Mouse (Mus musculus) neural tube, embryonic 14.5 days (tissue): ENCODE results near the gene Hao1. TPM values are rescaled to one million over a fixed set of nuclear protein-coding genes. Genes with fewer than 3 reads are reported as not detected.
A peak's percentile ranks its signal among the peaks of the same experiment; 100 is the strongest.

ENCODE experiments used
- ATAC-seq: fragments of 200-750 bp; cut with Nextera tagmentation; 2 replicates; pipeline ENCODE4 v1.8.0; 2017; ENCODE audit warnings: low read depth, mild to moderate bottlenecking, moderate TSS enrichment, moderate library complexity
- H3K27ac ChIP-seq: fragments of 300-500 bp; sonication (generic); 2 replicates; pipeline ENCODE4 v1.5.1; 2014; ENCODE audit warnings: low read depth, mild to moderate bottlenecking, control low read depth, low read length, moderate library complexity, mixed read lengths
- H3K27me3 ChIP-seq: fragments of 300-500 bp; sonication (generic); 2 replicates; pipeline ENCODE4 v1.6.1; 2014; ENCODE audit warnings: low read length; ENCODE audit not compliant: control insufficient read depth, insufficient read depth
- H3K36me3 ChIP-seq: fragments of 300-500 bp; sonication (generic); 2 replicates; pipeline ENCODE4 v1.6.1; 2014; ENCODE audit warnings: low read length, mixed read lengths; ENCODE audit not compliant: control insufficient read depth, insufficient read depth
- H3K4me1 ChIP-seq: fragments of 300-500 bp; sonication (generic); 2 replicates; pipeline ENCODE4 v1.6.1; 2014; ENCODE audit warnings: low read length; ENCODE audit not compliant: control insufficient read depth, insufficient read depth
- H3K4me2 ChIP-seq: fragments of 300-500 bp; sonication (generic); 2 replicates; pipeline ENCODE4 v1.6.1; 2014; ENCODE audit warnings: mild to moderate bottlenecking, low read depth, low read length, control low read depth
- H3K4me3 ChIP-seq: fragments of 300-500 bp; sonication (generic); 2 replicates; pipeline ENCODE4 v1.5.1; 2014; ENCODE audit warnings: low read depth, low read length, control low read depth, mixed read lengths
- H3K9ac ChIP-seq: fragments of 300-500 bp; sonication (generic); replicated peaks from 2 replicates; pipeline ENCODE4 v1.6.1; 2014; ENCODE audit warnings: low read depth, mild to moderate bottlenecking, control low read depth, low read length, mixed read lengths
- H3K9me3 ChIP-seq: fragments of 300-500 bp; sonication (generic); 2 replicates; pipeline ENCODE4 v1.6.1; 2016; ENCODE audit warnings: low read length; ENCODE audit not compliant: control insufficient read depth
- WGBS: fragments of 180-500 bp; shearing (Covaris S2); extraction: QIAGEN DNeasy Blood & Tissue Kit; methylation state at CpG from one replicate; pipeline ENCODE4 v1.1.7; 2014; 5-methylcytosine and 5-hydroxymethylcytosine counted together
- polyA plus RNA-seq: library from polyadenylated mRNA; unstranded; fragments of >200 nt; fragmentation: Nextera tagmentation; extraction: Ambion mirVana; gene quantifications from 2 replicates; pipeline ENCODE4 v1.2.1, GENCODE M21; 2014

The Hao1 gene
- polyA plus RNA-seq, 1 experiment from 2014 or later: 0.16 TPM

- H3K4me3 ChIP-seq: no peak overlapping the region
- H3K9me3 ChIP-seq: no peaks in the 10 kb centered on the region
- peak; percentile 66 for ATAC-seq
- H3K9ac ChIP-seq: no peak overlapping the region
- no peaks in the 10 kb centered on the region for H3K4me1 ChIP-seq
- 38% methylated on average over 4 of the region's 4 CpGs for WGBS
- H3K27ac ChIP-seq: no peak overlapping the region
- no peaks in the 10 kb centered on the region for H3K36me3 ChIP-seq
- no peaks in the 10 kb centered on the region for H3K27me3 ChIP-seq
- H3K4me2 ChIP-seq: no peak overlapping the region
Observed at GRCm38 (mm10) chr2:134482683-134483082, 71.5 kb downstream of the Hao1 start.

- ATAC-seq: no peak
Observed at GRCm38 (mm10) chr2:134481759-134482158, 72.4 kb downstream of the Hao1 start.

GRCm38 (mm10) chr2:134481174-134481573 is 73.0 kb downstream of the Hao1 start:
- Histone ChIP-seq H3K27me3 (no peaks in the 10 kb centered on the region), H3K4me1 (no peaks in the 10 kb centered on the region), H3K27ac (no peak overlapping the region), H3K4me3 (no peak overlapping the region), H3K4me2 (no peak overlapping the region), H3K9ac (no peak overlapping the region), H3K36me3 (no peaks in the 10 kb centered on the region), H3K9me3 (no peaks in the 10 kb centered on the region)
- WGBS: 90% methylated on average over 6 of the region's 6 CpGs
- no peak for ATAC-seq

More at GRCm38 (mm10) chr2:134481759-134482158, 72.4 kb downstream of the Hao1 start:
- no peak overlapping the region for H3K4me3 ChIP-seq
- no peaks in the 10 kb centered on the region for H3K27me3 ChIP-seq
- 18% methylated on average over 8 of the region's 8 CpGs for WGBS
- H3K4me1 ChIP-seq: no peaks in the 10 kb centered on the region
- H3K9me3 ChIP-seq: no peaks in the 10 kb centered on the region
- H3K36me3 ChIP-seq: no peaks in the 10 kb centered on the region
- no peak overlapping the region for H3K9ac ChIP-seq
- no peak overlapping the region for H3K4me2 ChIP-seq
- H3K27ac ChIP-seq: no peak overlapping the region

- no peaks in the 10 kb centered on the region for H3K27me3 ChIP-seq
- no peaks in the 10 kb centered on the region for H3K4me1 ChIP-seq
- H3K9ac ChIP-seq: no peak overlapping the region
- no peak overlapping the region for H3K4me3 ChIP-seq
- H3K9me3 ChIP-seq: no peaks in the 10 kb centered on the region
- ATAC-seq: no peak
- H3K36me3 ChIP-seq: no peaks in the 10 kb centered on the region
- H3K4me2 ChIP-seq: no peak overlapping the region
- no peak overlapping the region for H3K27ac ChIP-seq
- WGBS: 87% methylated on average over 2 of the region's 2 CpGs
Observed at GRCm38 (mm10) chr2:134465132-134465531, 89.0 kb downstream of the Hao1 start.

- no peak overlapping the region for H3K4me2 ChIP-seq
- no peaks in the 10 kb centered on the region for H3K4me1 ChIP-seq
- no peak overlapping the region for H3K9ac ChIP-seq
- H3K9me3 ChIP-seq: no peaks in the 10 kb centered on the region
- WGBS: 87% methylated on average over 6 of the region's 6 CpGs
- no peak overlapping the region for H3K27ac ChIP-seq
- H3K36me3 ChIP-seq: no peaks in the 10 kb centered on the region
- H3K27me3 ChIP-seq: no peaks in the 10 kb centered on the region
- H3K4me3 ChIP-seq: no peak overlapping the region
- ATAC-seq: no peak
Observed at GRCm38 (mm10) chr2:134462321-134462720, 91.8 kb downstream of the Hao1 start.

- Histone ChIP-seq H3K27me3 (no peaks in the 10 kb centered on the region), H3K27ac (no peak overlapping the region), H3K9ac (no peak overlapping the region), H3K4me2 (no peak overlapping the region), H3K4me3 (no peak overlapping the region), H3K36me3 (no peaks in the 10 kb centered on the region), H3K9me3 (no peaks in the 10 kb centered on the region), H3K4me1 (no peaks in the 10 kb centered on the region)
- WGBS: 86% methylated on average over 5 of the region's 5 CpGs
- ATAC-seq: no peak
Observed at GRCm38 (mm10) chr2:134460831-134461230, 93.3 kb downstream of the Hao1 start.

- Histone ChIP-seq H3K4me1 (no peaks in the 10 kb centered on the region), H3K4me2 (0 out of 2 replicates have a peak overlapping the region, but pooled peaks have one; percentile 14), H3K9ac (no peak overlapping the region), H3K27me3 (no peaks in the 10 kb centered on the region), H3K4me3 (no peak overlapping the region), H3K27ac (no peak overlapping the region; the same call in 1 of the 2 replicates), H3K36me3 (no peaks in the 10 kb centered on the region), H3K9me3 (no peaks in the 10 kb centered on the region)
- WGBS: 11% methylated on average over 7 of the region's 7 CpGs
- no peak for ATAC-seq
Observed at GRCm38 (mm10) chr2:134456065-134456505, 98.1 kb downstream of the Hao1 start.

GRCm38 (mm10) chr2:134452748-134453147 is 101.4 kb downstream of the Hao1 start:
- H3K9ac ChIP-seq: no peak overlapping the region
- no peak overlapping the region for H3K4me3 ChIP-seq
- H3K9me3 ChIP-seq: no peaks in the 10 kb centered on the region
- H3K27ac ChIP-seq: no peak overlapping the region
- H3K4me1 ChIP-seq: no peaks in the 10 kb centered on the region
- H3K36me3 ChIP-seq: no peaks in the 10 kb centered on the region
- H3K27me3 ChIP-seq: no peaks in the 10 kb centered on the region
- no peak for ATAC-seq
- H3K4me2 ChIP-seq: no peak overlapping the region
- WGBS: 82% methylated on average over 1 of the region's 1 CpGs

GRCm38 (mm10) chr2:134450976-134451375 is 103.2 kb downstream of the Hao1 start:
- 64% methylated on average over 1 of the region's 1 CpGs for WGBS
- Histone ChIP-seq H3K4me2 (no peak overlapping the region), H3K4me3 (no peak overlapping the region), H3K9me3 (no peaks in the 10 kb centered on the region), H3K4me1 (no peaks in the 10 kb centered on the region), H3K27me3 (no peaks in the 10 kb centered on the region), H3K27ac (no peak overlapping the region), H3K36me3 (no peaks in the 10 kb centered on the region), H3K9ac (no peak overlapping the region)
- ATAC-seq: no peak
